Mouse (Mus musculus): ENCODE measurements at regions not wholly inside any gene's neighbourhood (a gene's known extent, or its start where the extent isn't known, plus 50 kb on each side); places are given as distances from the start of the nearest gene placed in this dataset.
"Not testable (repeated sequence)": the region's sequence is repeated elsewhere in the genome, so short reads cannot be mapped to it uniquely, and the experiment has no call there.

DNA sequence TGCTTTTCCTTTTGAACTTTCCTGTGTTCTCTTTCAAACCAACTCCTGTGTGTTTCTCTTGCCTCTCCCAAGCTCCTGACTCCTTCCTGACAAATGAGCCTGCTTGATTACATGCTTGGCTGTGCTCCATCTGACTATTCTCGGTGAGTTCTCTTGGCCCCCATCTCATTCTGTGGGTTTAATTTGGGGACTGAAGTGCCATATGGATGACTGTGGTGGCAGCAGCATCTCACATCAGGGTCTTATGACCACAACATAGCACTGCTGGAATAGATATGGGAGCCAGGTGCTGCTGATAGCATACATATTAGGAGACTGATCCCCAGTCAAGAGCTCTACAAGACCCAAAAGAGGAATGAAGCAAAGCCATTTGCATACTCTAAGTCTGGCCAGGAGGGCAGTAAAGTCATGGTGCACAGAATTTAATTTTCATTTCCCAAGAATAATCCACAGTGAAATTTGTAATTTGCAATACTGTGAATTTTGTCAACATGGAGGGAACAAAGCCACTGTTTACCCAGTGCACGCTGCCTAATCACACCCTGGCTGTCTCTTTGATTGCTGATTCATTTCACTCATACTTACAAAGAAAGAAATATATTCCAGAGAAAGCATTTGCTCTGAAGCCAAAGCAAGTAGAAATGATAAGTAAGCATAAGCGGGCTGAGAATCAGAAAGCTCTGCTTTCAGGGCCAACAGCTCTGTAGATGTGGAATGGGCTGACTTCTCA is 1478.4 kb upstream of the Gm7489 start:
- intact Hi-C loops (cut with DNase I) = no loop called here
- DNase-seq (ENCODE audit: low spot score in 2 of 2) = no peak

- intact Hi-C loops (cut with DNase I) = no loop called here
- DNase-seq (ENCODE audit: low spot score in 2 of 2) = peak in 1 of 2 experiments; percentile 18
These were observed 1471.6 kb upstream of the Gm7489 start for GRCm38 (mm10) chr15:52412869-52413771.

DNA sequence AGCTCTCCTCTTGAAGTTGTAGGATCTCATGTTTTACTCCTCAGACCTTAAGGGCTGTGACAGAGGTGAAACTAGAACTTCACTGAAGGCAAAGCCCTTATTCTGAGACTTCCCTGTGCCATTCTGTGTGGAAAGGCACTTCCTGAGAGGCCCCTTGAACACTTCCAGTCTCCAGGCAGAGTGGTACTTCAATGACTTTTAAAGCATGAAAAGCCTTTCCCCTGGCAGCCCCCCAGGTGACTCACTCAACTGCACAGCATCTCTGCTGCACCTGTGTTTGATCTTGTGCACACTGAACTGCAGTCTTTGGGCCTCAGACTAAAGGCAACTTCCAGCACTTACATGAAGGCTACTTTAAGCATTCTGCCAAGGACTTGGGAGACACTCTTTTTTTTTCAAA is 1458.7 kb upstream of the Gm7489 start:
- intact Hi-C loops (cut with DNase I) = no loop called here
- DNase-seq (ENCODE audit: low spot score in 2 of 2) = no peak

GRCm38 (mm10) chr15:52430491-52431158 is 1454.1 kb upstream of the Gm7489 start:
- intact Hi-C loops (cut with DNase I) = no loop called here
- DNase-seq (ENCODE audit: low spot score in 2 of 2) = no peak

DNA sequence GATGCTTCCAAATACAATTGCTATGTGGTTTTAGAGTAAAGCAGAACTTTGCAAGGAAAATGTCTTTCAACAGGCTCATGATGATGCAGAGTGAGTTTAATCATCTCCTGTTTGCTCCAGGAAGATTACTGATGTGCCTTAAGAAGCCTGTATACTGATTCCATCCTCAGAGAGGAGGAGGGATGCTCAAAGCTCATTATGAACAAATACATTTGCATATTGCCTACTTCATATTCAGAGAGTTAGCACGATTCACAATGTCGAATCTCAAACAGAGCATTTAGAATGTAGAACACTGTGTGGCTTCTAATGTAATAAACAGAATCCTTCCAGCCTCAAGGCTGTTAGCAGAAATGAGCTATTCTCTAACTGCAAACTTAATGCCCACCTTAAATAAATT is 1451.1 kb upstream of the Gm7489 start:
- no peak for DNase-seq (ENCODE audit: low spot score in 2 of 2)
- intact Hi-C loops (cut with DNase I) = no loop called here

DNA sequence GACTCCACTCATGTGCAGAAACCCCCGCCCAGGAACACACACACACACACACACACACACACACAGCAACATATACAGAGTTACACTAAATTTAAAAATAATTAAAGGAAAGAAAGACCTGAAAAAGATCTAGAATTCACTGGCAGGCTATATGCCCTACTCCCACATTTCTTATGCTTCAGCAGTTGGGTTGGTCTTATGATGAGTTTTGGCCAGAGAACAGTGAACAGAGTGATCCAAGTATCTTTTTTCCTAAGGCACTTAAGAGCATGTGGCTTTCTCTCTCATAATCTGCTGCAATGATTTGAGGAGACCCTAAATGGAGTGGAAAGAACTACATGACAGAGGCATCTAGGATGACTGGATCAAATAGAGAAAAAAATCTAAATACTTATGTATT is 1446.3 kb upstream of the Gm7489 start:
- peak in 1 of 2 experiments; percentile 25 for DNase-seq (ENCODE audit: low spot score in 2 of 2)
- intact Hi-C loops (cut with DNase I) = no loop called here

- intact Hi-C loops (cut with DNase I) = loop anchor here (5.0 kb wide), 2 partner anchors 296 to 546 kb away; no protein-coding TSS in a partner anchor
These were observed 1425.9 kb upstream of the Gm7489 start for GRCm38 (mm10) chr15:52458782-52459181.

GRCm38 (mm10) chr15:52459315-52459714 is 1425.4 kb upstream of the Gm7489 start:
- no peak for DNase-seq (ENCODE audit: low spot score in 2 of 2)
- intact Hi-C loops (cut with DNase I) = loop anchor here (5.0 kb wide), 2 partner anchors 297 to 547 kb away; no protein-coding TSS in a partner anchor

More at GRCm38 (mm10) chr15:52458782-52459181, 1425.9 kb upstream of the Gm7489 start:
- DNase-seq (ENCODE audit: low spot score in 2 of 2) = peak; percentile 87 to 91

DNA sequence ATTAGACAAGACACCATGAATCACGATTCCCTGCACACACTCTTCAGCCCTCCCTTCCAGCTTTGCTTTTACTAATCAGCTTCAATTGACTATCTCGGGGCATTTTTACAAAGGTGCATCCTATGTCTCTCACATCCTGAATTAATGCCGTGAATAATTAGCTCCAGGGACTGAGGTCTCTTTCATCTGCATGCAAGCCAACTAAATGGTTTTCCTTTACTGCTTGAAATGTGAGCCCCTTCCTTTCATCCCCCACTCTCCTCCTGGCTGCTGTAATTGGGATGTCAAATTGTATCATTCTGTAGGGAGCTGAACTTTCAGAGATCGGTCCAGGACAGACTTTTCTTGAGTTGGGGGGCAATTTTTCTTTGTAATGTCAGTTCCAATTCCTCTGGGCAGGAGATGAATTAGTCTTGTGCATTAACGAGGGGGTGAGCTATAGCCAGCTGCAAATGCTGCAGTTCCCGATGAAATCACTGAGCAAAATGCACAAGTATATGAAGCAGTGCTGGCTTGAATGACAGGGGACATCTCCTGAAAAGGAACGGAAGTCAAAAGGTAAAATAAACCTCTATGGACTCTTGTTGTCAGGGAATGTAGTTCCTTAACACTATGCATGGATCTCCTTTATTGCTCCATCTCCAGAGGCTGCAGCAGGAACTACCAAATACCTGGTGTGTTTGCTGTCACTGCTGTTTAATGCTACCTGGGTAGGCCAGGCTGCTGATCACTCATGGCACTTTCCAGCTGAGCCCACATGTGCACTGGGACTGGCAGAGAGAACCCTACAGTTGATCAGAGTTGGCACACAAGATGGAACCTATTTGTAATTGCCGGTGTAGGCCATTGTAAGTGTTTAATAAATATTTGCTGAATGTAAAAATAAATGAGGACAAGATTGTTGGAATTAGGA is 1420.2 kb upstream of the Gm7489 start:
- intact Hi-C loops (cut with DNase I) = no loop called here
- no peak for DNase-seq (ENCODE audit: low spot score in 2 of 2)

DNA sequence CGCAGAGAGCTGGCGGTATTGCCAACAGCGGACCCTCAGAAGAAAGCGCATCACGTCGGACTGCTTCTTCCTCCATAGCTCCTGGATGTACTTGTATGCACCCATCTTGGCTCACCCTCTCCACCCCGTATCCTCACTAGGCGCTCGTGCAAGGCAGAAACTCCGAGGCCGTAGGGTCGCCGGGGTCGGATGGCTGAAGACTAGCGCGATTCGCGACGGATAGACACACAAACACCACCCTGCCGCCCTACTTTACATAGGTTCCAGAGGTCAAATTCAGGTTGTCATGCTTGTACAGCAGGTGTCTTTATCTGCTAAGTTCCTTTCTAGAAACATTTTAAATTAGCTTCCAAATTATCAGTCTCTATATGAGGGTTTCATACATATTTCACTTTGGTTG is 1406.6 kb upstream of the Gm7489 start:
- intact Hi-C loops (cut with DNase I); DNase-seq (ENCODE audit: low spot score in 2 of 2): not testable (repeated sequence)

DNA sequence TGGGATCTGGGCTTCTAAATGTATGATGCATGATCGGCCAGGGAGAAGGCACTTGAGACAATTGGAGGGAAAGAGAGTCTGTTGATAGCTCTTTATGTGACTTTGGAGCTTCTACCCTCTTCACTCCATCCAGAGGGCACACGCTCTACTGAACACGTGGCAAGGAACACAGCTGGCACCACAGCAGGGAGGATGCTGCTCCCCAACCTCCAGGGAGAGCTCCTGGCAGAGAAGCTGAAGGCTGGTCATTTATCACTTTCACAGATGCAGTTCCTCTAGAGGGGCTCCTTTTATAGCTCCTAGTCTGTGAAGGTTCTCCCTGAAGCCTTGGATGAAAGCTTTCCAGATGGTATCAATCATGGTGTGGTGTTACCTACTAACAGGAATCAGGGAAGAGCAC is 1403.9 kb upstream of the Gm7489 start:
- intact Hi-C loops (cut with DNase I) = no loop called here
- DNase-seq (ENCODE audit: low spot score in 2 of 2) = no peak

DNA sequence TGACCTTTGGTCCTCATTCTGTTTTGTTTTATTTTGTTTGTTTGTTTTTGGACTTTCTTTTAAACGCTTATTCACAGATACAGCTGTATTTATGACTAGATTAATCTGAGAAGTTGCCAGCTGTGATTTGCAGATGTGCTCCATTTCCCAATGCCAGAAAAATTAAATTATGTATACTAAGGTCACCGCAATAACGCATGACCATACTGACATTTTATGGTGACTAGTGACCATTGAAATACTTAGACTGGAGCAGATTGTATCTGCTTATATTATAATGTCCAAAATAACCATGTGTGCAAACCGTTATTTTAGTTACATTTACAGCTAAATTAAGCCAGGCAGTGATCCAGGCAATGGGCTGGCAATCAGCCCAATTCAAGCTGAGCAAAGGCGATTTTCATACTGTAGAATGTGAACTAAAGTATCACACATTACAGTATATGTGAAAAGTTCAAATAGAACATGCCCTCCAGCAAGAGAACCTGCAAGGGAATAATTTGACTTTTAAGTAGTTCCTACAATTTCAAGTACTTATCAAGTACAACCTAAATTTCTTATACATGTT is 1401.0 kb upstream of the Gm7489 start:
- no peak for DNase-seq (ENCODE audit: low spot score in 2 of 2)
- intact Hi-C loops (cut with DNase I) = no loop called here

- intact Hi-C loops (cut with DNase I) = no loop called here
- no peak for DNase-seq (ENCODE audit: low spot score in 2 of 2)
These were observed 1400.4 kb upstream of the Gm7489 start for GRCm38 (mm10) chr15:52484276-52484675.

DNA sequence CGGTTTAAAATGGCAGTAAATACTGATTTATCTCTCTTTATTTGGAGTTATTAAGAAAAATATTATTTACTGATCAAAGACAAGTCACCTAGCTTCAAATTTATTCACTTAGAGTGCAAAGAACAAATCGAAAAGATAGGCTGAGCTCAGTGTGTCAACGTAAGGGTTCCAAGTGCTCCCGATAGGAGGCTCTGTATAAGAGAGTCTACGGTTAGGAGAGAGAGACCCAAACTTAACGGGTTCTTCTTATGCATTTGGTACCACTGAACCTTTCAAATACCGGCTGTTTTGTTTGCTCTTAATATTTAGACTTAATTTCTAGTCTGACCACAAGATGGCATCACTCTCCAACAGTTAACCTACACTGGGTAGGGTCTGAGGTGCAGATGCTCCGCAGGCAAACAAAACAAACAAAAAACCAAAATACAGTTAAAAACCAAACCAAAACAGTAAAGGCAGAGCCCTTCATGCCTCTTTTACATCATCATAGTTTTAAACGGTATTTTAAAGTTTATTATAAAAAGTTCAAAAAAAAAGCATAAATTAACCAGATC is 1379.4 kb upstream of the Gm7489 start:
- peak in 1 of 2 experiments; percentile 10 for DNase-seq (ENCODE audit: low spot score in 2 of 2)
- intact Hi-C loops (cut with DNase I) = loop anchor here (10.0 kb wide), 2 partner anchors 849 to 1179 kb away; no protein-coding TSS in a partner anchor

GRCm38 (mm10) chr15:52506930-52507329 is 1377.8 kb upstream of the Gm7489 start:
- intact Hi-C loops (cut with DNase I) = loop anchor here (10.0 kb wide), 2 partner anchors 848 to 1178 kb away; no protein-coding TSS in a partner anchor
- DNase-seq (ENCODE audit: low spot score in 2 of 2) = peak; percentile 20 to 60

DNA sequence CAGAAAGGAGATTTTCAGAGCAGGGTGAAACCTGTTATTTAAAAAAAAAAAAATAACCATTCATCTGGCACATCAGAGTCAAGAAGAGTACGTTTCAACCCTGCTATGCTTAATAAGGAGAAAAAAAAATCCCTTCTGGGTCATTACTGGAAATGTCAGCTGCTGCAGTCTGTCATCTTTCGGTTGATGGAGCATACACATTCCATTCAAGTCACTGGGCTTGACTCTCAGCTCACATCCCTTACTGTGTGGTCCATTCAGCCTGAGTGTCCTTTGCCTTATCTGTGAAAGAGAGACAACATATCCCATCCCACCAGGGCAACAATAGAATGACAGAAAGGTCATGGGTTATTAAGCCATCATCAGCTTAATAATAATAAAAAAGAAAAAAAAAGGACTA is 1376.1 kb upstream of the Gm7489 start:
- no peak for DNase-seq (ENCODE audit: low spot score in 2 of 2)
- intact Hi-C loops (cut with DNase I) = loop anchor here (10.0 kb wide), 2 partner anchors 846 to 1176 kb away; no protein-coding TSS in a partner anchor

GRCm38 (mm10) chr15:52510137-52510536 is 1374.6 kb upstream of the Gm7489 start:
- intact Hi-C loops (cut with DNase I) = no loop called here
- no peak for DNase-seq (ENCODE audit: low spot score in 2 of 2)

DNA sequence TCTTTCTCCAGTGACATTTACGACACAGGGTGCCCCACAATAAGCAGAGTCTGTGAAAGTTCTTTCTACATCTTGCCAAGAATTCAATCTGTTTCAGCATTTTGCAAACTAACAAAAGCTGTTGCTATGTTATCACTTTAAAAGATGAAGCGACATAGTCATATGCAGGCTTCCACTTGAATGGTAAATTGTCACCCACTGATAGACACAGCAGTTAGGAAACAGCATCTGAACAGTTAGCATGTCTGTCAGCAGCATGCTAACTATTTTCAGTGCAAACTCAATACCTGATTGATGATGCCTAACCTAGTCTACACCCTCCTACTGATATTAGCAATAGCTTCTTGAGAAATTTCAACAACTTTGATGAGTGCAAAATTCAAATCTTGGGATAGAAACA is 1348.1 kb upstream of the Gm7489 start:
- DNase-seq (ENCODE audit: low spot score in 2 of 2) = peak in 1 of 2 experiments; percentile 1
- intact Hi-C loops (cut with DNase I) = no loop called here

All from left cerebral cortex, postnatal 14 days (tissue).